Mouse (Mus musculus) hematopoietic stem cell, adult 5-6 weeks (primary cell): ENCODE results near the gene Fgfbp3. TPM values are rescaled to one million over a fixed set of nuclear protein-coding genes. Genes with fewer than 3 reads are reported as not detected.
"Not testable (repeated sequence)": the region's sequence is repeated elsewhere in the genome, so short reads cannot be mapped to it uniquely, and the experiment has no call there.

Source experiments
- ATAC-seq, 2 experiments: fragments of 125-278 bp in 1 of 2; replicated peaks in 1 of 2; 2 replicates each; pipeline ENCODE4 v1.8.0; 2016 to 2017; ENCODE audit warnings: inconsistent platforms in 2 of 2, mild to moderate bottlenecking in 2 of 2, moderate number of reproducible peaks in 2 of 2, low read depth in 1 of 2, moderate TSS enrichment in 1 of 2; ENCODE audit not compliant: low FRiP score in 2 of 2, poor library complexity in 2 of 2, severe bottlenecking in 2 of 2, insufficient read depth in 1 of 2, low TSS enrichment in 1 of 2
- total RNA-seq: library from RNA; stranded (forward); fragments of 172-1452, 232-1000 nt; gene quantifications from 2 replicates; pipeline ENCODE4 v1.2.3, GENCODE M21; 2017

Gene Fgfbp3
- 2.7 and 4.6 TPM in 2 replicates for total RNA-seq

- peak in 1 of 2 experiments; percentile 29; a peak in 1 of 4 replicates for ATAC-seq
These were observed at the start of gene Fgfbp3 for GRCm38 (mm10) chr19:36919466-36919865. Gene Fgfbp3 (minus strand): TSS chr19:36919615.

GRCm38 (mm10) chr19:36962544-36963260 is 43.3 kb upstream of the Fgfbp3 start:
- not testable (repeated sequence) for ATAC-seq

DNA sequence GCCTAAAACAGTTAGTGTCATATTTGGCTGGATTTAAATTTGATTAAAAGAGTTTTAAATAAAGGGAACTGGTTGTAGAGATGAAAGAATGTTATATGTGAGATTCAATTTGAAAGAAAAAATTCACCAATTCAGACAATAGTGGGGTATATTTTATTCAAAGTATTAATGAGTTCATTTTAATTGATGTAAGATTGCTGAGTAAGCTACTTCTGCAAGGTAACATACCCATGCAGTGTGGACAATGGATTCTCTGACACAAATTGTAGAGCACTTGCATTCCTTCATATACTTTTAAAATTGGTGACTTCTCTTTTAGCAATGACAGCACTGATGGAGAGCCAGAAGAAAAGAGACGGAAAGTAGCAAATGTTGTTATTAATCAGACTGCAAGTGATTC is 41.9 kb upstream of the Fgfbp3 start:
- no peak for ATAC-seq

DNA sequence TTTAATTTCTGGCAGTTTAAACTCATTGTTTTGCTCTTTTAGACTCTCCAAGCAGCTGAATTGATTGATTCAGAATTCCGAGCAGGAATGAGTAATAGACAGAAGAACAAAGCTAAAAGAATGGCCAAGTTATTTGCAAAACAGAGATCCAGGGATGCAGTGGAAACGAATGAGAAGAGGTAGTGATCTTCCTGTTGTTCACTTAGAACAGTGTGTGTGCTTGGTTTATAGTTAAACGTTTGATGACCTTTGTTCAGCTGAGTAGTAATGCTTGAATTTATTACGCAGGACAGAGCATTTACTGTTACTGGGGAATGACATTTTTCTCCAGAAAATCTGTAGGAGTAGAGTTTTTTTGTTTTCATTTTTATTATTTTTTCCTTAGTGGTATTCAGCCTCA is 38.9 kb upstream of the Fgfbp3 start:
- ATAC-seq, result no peak

DNA sequence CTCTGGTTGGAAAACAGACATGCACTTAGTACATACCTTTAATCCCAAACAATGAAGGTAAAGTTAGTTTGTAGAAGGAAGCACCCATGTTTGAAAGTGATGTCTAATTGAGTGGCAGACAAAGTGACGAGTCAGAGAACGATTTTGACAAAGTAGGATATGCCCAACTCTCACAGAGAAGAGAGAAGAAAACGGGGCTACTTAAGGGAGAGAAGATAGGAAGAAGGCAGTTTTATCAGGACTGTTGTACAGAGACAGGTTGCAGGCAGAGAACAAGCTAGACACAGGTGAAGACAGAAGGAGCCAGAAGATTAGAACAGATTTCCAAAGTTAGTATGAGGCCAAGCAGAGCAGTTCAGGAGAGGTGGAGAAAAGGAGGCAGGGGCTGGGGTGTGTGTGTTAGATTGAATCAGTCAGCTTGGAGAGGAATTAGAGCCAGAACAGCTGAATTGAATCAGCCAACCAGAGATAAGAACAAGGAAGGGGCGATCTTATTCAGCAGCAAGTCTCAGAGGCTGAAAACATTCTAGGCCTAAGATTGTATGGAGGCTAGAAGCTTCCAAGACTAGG is 34.3 kb upstream of the Fgfbp3 start:
- no peak for ATAC-seq

DNA sequence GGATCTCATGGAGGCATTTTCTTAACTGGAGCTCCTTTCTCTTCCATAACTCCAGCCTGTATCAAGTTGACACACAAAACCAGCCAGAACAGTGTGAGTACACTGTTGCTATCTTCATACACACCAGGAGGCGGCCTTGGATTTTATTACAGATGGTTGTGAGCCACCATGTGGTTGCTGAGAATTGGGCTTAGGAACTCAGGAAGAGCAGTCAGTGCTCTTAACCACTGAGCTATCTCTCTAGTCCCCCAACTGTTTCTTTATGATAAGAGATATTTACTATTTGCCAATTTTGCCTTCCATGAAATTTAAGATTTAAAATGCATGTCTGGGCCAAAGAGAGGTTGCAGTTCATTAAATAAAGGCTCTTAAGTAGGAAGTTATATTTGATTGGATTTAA is 20.6 kb upstream of the Fgfbp3 start:
- ATAC-seq, result no peak

GRCm38 (mm10) chr19:36938008-36938407 is 18.6 kb upstream of the Fgfbp3 start:
- ATAC-seq, result no peak

- ATAC-seq, result no peak
These were observed 16.9 kb upstream of the Fgfbp3 start for GRCm38 (mm10) chr19:36936285-36936684.

DNA sequence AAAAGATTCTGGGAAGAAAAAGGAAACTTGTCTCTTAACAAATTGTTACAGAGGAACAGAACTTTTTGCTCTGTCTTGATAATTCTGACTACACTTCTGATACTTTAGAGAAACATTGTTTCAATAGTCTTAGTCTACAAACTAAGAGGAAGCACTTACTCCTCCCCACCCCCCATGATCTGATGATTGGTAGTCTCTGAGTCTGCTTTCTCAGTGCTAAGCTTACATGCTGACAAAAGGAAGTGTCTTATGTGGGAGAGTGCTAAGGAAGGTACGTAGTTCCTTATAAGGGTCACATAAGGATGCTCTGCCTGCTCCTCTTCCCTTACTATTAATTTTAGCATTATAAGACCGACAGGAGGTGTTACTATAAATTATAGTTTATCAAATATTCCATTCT is 13.2 kb upstream of the Fgfbp3 start:
- peak; percentile 49 to 54; a peak in 3 of 4 replicates for ATAC-seq

- no peak for ATAC-seq
These were observed 12.7 kb upstream of the Fgfbp3 start for GRCm38 (mm10) chr19:36932097-36932496.

DNA sequence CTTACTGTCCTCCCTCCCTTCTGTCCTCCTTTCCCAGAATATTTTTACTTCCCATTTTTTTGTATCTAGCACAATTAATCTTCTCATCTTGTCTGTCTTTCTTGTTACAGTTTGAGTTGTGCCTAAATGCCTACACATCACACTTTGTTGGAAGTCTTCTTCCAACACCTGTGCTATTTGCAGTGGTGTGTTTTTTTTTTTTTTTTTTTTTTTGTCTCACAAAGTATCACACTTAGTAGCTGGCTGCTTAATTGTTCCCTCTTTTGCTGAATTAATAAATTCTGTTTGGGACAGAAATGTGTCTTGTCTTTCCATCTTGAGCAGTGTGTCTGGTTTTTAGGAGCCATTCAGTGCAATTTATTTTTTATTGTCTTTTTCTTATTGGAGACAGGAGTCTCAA is 10.4 kb upstream of the Fgfbp3 start:
- ATAC-seq, result no peak

DNA sequence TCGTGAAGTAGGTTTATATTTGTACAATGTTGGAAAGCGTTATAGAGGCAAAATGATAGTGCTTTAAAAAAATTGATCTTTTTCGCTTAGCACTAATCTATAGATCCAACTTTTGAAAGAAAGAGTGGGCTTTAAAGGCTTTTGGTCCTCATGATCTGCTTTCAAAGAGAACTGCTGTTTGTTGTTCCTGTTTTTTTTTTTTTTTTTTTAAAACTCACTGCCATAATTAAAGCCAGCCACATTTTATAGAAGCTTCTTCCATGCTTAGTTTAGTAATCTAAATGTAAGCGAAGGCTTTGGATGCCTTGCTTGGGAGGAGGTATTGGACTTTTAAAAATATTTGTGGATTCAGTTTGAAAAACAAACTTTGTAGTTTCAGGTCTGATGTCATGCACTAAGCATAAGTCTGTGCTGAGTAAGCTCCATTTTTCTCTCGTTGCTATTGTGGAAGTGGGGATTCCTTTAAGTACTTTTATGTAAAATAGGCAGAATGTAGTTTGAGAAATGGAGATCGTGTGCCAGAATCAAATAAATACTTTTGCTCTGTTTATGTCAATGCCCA is 8.5 kb upstream of the Fgfbp3 start:
- no peak for ATAC-seq

- ATAC-seq, result peak; percentile 15 to 24; a peak in 1 of 4 replicates
These were observed 7.3 kb upstream of the Fgfbp3 start for GRCm38 (mm10) chr19:36926553-36927236.

DNA sequence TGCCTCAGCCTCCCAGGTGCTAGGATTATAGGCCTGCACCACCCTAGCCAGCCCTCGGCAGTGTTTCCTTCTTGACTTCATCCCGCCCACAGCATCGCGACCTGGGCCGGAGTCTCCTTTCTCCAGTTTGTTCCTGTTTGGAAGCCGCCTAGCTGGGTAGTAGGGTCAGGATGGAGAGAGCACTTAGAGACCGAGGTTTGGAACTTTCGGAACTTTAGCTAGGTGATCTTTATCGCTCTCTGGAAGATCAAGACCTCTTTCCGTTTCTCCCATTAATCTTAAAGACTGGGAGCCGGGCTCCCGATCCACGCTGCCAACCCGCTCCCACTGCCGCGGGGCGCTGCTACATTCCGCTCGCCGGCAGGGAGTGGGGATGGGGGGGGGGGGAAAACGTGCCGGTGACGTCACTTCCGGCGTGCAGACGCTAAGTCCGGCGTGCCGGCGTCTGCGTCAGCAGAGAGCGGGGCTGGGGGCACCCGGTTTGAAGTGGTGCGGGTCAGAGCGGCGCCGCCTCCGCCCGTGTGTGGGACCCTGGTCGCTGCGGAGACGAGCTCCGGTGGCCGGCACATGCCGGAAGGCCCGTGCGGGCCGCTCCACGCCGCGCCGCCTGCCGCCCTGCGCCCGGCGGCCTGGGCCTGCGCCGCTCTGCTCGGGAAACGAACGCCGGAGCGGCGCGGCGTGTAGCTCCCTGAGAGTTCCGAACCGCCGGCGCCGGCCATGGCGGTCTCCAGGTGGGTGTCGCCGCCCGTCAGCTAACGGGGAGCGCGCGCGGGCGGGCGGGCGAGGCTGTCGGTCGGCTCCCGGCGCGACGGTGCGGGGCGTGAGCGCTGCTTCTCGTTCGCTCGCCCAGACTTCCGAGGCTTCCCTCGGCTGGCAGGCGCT is 6.5 kb upstream of the Fgfbp3 start, which contains the start of gene Btaf1:
Btaf1 (plus strand) TSS at position 409 of the 882 bp plus-strand sequence.
- ATAC-seq, result peak; percentile 65 to 66

DNA sequence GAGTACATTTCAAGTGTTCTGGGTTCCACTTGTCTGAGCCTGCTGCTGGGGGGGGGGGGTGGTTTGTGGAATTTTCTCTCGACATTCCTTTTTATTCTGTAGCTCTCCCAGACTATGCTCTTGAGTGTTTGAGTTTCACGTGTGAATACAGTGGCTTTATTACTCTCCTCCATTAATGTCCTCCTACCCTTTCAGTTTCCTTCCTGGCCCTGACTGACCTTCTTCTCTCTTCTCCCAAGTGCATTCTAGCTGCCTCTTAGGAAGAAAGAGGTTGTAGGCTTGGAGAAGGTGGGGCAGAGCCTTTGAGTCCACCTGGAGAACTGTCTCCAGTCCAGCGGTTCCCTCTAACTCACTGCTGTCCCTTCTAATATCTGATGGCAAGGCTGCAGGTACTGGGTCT is 3.5 kb upstream of the Fgfbp3 start:
- ATAC-seq, result no peak

DNA sequence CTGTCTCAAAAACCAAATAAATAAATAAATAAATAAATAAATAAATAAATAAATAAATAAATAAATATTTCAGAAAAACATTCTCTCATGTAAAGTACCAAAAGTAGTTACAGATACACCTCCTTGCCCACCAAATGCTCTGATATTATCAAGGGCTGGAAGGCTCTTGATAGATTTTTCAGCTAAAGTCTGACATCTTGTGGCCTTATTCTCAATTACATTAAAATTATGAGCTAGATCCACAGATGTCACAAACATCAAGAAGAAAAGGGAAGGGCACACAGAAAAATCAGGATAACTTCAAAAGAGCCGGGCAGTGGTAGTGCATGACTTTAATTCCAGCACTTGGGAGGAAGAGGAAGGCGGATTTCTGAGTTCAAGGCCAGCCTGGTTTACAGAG is 2.6 kb upstream of the Fgfbp3 start:
- no peak for ATAC-seq
